Mouse (Mus musculus) macrophage (primary cell): Measurements from ENCODE around the gene Ssh2. TPM values are rescaled to one million over a fixed set of nuclear protein-coding genes. Genes with fewer than 3 reads are reported as not detected.
A peak's percentile ranks its signal among the peaks of the same experiment; 100 is the strongest.

Source experiments
- H3K27ac ChIP-seq: fragments of 350-480 bp; formaldehyde crosslinking; 2 replicates; pipeline ENCODE4 v1.9.0; 2021
- H3K36me3 ChIP-seq: fragments of 350-480 bp; formaldehyde crosslinking; 2 replicates; pipeline ENCODE4 v1.9.0; 2021; ENCODE audit errors: inconsistent target
- H3K4me3 ChIP-seq: fragments of 350-480 bp; formaldehyde crosslinking; 2 replicates; pipeline ENCODE4 v1.9.0; 2021; ENCODE audit errors: inconsistent target
- H3K79me2 ChIP-seq: fragments of 350-480 bp; formaldehyde crosslinking; 2 replicates; pipeline ENCODE4 v1.9.0; 2021; ENCODE audit errors: inconsistent target
- WGBS: methylation state at CpG from one replicate; pipeline ENCODE4 v1.1.7; 2026; ENCODE audit warnings: inconsistent platforms; ENCODE audit not compliant: missing documents; 5-methylcytosine and 5-hydroxymethylcytosine counted together
- polyA plus RNA-seq: library from polyadenylated mRNA; stranded (reverse); fragments of 250-400 nt; gene quantifications from 3 replicates; pipeline ENCODE4 v1.2.4, GENCODE M21; 2018; ENCODE audit warnings: inconsistent platforms
- total RNA-seq, 78 experiments: library from RNA; depleted of rRNA; stranded (reverse); fragments of 250-400 nt; gene quantifications; 1 replicate in 9 of 78; 2 replicates in 24 of 78; 3 replicates in 43 of 78; 4 replicates in 2 of 78; pipeline ENCODE4 v1.2.4; 2018; ENCODE audit warnings: inconsistent platforms in 56 of 78

The Ssh2 gene
- 10 to 100 TPM; 13.1 to 48.7 (median 25.4) TPM for total RNA-seq (2018; cell fraction: chromatin; rRNA removed)
- total RNA-seq (2018; cell fraction: cytosol; rRNA removed): 10 to 100 TPM in 6 of 26 experiments, 1 to 10 TPM in 20; 4.2 to 11.5 (median 7.5) TPM
- 100 to 1,000 TPM in 1 of 26 experiments, 10 to 100 TPM in 25; 10.9 to 103 (median 23.5) TPM for total RNA-seq (2018; cell fraction: nucleus; rRNA removed)
- polyA plus RNA-seq: 4.0 to 18.6 TPM (median 5.1 TPM) in 3 replicates

- Histone ChIP-seq H3K79me2 (peaks cover 29% of the 10 kb centered on the region), H3K4me3 (peak within 1 kb of the TSS; percentile 67), H3K36me3 (no peaks in the 10 kb centered on the region), H3K27ac (peak within 1 kb of the TSS; percentile 31)
- under 1% methylated on average over 65 of the region's 82 CpGs for WGBS
Observed at GRCm38 (mm10) chr11:77215951-77216760, at the start of gene Ssh2. TSS of gene Ssh2 (plus strand) at chr11:77216287.

- Histone ChIP-seq H3K4me3 (no peak overlapping the region), H3K36me3 (no peaks in the 10 kb centered on the region), H3K79me2 (no peaks in the 10 kb centered on the region), H3K27ac (no peak overlapping the region)
- 97% methylated on average over 4 of the region's 4 CpGs for WGBS
Observed at GRCm38 (mm10) chr11:77173731-77174130, 42.4 kb upstream of the Ssh2 start.

GRCm38 (mm10) chr11:77174531-77174930 lies 41.6 kb upstream of the Ssh2 start:
- Histone ChIP-seq H3K27ac (no peak overlapping the region), H3K79me2 (no peaks in the 10 kb centered on the region), H3K4me3 (no peak overlapping the region), H3K36me3 (no peaks in the 10 kb centered on the region)
- 93% methylated on average over 7 of the region's 7 CpGs for WGBS

DNA sequence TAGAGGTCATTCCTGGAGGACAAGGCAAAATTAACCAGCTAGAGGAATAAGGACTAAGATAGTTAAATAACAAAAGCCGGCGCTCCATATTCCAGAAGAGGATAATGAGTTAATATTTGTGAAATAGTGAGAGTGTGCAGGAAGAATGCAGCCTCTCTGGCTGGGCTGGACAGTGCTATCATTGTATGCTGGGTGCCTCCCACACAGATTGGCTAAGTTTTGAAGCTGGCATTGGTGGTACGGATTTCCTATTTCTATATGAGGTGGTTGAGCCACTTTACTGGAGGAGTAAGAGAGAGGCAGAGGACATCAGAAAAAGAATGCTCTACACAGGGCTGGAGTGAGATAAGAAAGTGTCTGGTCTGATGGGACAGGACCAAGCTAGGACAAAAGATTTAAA lies 36.3 kb upstream of the Ssh2 start:
- no peaks in the 10 kb centered on the region for H3K36me3 ChIP-seq
- 100% methylated on average over 3 of the region's 3 CpGs for WGBS
- no peak overlapping the region for H3K4me3 ChIP-seq
- H3K79me2 ChIP-seq: no peaks in the 10 kb centered on the region
- H3K27ac ChIP-seq: no peak overlapping the region

DNA sequence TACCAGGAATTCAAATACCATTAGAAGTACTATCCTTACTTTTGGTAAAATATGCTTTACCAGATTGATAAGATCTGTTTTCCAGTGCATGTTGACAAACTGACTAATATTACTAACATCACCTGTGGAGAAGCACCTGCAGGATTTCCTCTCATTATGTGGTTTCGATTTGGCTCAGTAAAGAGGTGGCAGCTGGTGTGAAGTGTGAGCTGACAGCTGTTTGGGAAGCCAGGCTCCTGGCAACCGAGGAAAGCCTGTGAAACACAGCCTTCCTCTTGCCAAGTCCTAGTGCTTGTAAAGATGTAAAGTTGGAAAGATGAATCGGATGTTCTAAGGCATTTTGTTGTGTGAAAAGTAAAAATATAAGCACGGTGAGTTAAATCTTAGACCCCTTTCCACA lies 35.2 kb upstream of the Ssh2 start:
- Histone ChIP-seq H3K36me3 (no peaks in the 10 kb centered on the region), H3K27ac (no peak overlapping the region), H3K4me3 (no peak overlapping the region), H3K79me2 (no peaks in the 10 kb centered on the region)
- 58% methylated on average over 4 of the region's 4 CpGs for WGBS

DNA sequence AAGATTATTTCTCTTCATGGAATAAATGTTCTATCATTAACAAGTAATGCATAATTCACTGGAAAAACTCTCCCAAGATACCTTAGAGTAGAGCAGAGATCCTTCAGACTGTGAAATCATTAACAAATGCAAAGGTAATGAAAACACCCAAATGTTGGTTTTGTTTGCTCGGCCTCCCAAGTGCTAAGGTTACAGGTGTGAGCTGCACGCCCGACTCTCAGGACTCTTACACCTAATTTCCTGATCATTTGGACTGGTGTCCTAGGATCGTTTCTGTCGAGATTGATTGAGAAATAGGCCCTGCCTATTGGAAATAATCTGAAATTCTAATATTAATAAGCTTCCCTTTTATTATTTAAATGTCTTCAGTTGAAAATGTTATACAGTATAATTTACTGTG lies 34.6 kb upstream of the Ssh2 start:
- 93% methylated on average over 5 of the region's 5 CpGs for WGBS

GRCm38 (mm10) chr11:77182041-77182440 lies 34.0 kb upstream of the Ssh2 start:
- Histone ChIP-seq H3K4me3 (no peak overlapping the region), H3K36me3 (no peaks in the 10 kb centered on the region), H3K79me2 (no peaks in the 10 kb centered on the region), H3K27ac (no peak overlapping the region)
- WGBS: 91% methylated on average over 2 of the region's 2 CpGs

More for the DNA sequence above, 34.6 kb upstream of the Ssh2 start:
- H3K79me2 ChIP-seq: no peaks in the 10 kb centered on the region
- no peaks in the 10 kb centered on the region for H3K36me3 ChIP-seq
- H3K27ac ChIP-seq: no peak overlapping the region
- no peak overlapping the region for H3K4me3 ChIP-seq

- Histone ChIP-seq H3K27ac (no peak overlapping the region), H3K4me3 (no peak overlapping the region), H3K36me3 (no peaks in the 10 kb centered on the region), H3K79me2 (no peaks in the 10 kb centered on the region)
- WGBS: 96% methylated on average over 2 of the region's 2 CpGs
Observed at GRCm38 (mm10) chr11:77182616-77183015, 33.5 kb upstream of the Ssh2 start.

- Histone ChIP-seq H3K79me2 (no peaks in the 10 kb centered on the region), H3K36me3 (no peaks in the 10 kb centered on the region), H3K27ac (no peak overlapping the region), H3K4me3 (no peak overlapping the region)
- 6% methylated on average over 2 of the region's 2 CpGs for WGBS
Observed at GRCm38 (mm10) chr11:77184926-77185325, 31.2 kb upstream of the Ssh2 start.

GRCm38 (mm10) chr11:77188868-77189267 lies 27.2 kb upstream of the Ssh2 start, which contains the start of gene Efcab5:
TSS of gene Efcab5 (minus strand) at chr11:77188968.
- Histone ChIP-seq H3K4me3 (no peak within 1 kb of the TSS), H3K27ac (no peak within 1 kb of the TSS), H3K36me3 (no peaks in the 10 kb centered on the region), H3K79me2 (no peaks in the 10 kb centered on the region)
- 94% methylated on average over 6 of the region's 6 CpGs for WGBS

- 76% methylated on average over 5 of the region's 5 CpGs for WGBS
- Histone ChIP-seq H3K4me3 (no peak overlapping the region), H3K79me2 (no peaks in the 10 kb centered on the region), H3K27ac (no peak overlapping the region), H3K36me3 (no peaks in the 10 kb centered on the region)
Observed at GRCm38 (mm10) chr11:77193410-77193809, 22.7 kb upstream of the Ssh2 start.

GRCm38 (mm10) chr11:77193941-77194553 lies 22.0 kb upstream of the Ssh2 start:
- Histone ChIP-seq H3K27ac (no peak overlapping the region), H3K36me3 (no peaks in the 10 kb centered on the region), H3K79me2 (no peaks in the 10 kb centered on the region), H3K4me3 (no peak overlapping the region)
- 87% methylated on average over 6 of the region's 6 CpGs for WGBS

- H3K79me2 ChIP-seq: no peaks in the 10 kb centered on the region
- H3K27ac ChIP-seq: no peak overlapping the region
- whole genome bisulfite sequencing: 100% methylated on average over 1 of the region's 1 CpGs
- H3K36me3 ChIP-seq: no peaks in the 10 kb centered on the region
- H3K4me3 ChIP-seq: no peak overlapping the region
Observed at GRCm38 (mm10) chr11:77194762-77195161, 21.3 kb upstream of the Ssh2 start.

DNA sequence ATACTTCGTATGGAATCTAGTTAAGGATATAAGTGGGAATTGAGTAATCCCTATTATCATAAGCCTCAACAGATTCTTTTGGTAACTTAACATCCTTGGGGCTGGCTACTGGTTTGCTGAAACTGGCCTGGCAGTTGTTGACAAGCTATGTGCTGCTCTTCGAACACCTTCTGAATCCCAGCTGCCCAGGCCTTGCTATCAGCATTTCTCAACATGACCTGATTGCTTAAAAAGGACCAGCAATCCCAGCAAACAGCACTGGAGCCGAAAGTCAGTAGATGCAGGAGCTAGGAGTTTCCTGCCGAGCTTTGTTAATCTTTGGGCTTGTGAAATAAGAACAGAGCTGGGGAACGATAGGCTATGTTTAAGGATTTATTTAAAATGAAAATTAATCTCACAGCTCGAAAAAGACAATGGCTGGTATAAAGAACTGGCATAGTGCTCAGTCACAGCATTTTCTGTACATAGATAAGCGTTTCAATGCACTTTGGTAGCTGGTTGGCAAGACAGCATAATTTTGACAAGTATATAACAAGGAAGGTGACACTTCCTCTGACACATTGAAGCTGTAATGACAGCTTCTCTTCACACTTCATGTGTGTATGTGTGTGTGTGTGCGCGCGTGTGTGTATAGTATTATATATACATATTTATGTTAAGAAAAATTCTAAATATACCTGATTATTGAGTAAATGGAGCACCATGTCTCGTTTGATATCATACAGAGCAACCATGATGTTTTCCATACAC lies 20.6 kb upstream of the Ssh2 start:
- Histone ChIP-seq H3K27ac (no peak overlapping the region), H3K36me3 (no peaks in the 10 kb centered on the region), H3K79me2 (no peaks in the 10 kb centered on the region), H3K4me3 (no peak overlapping the region)
- WGBS: 78% methylated on average over 11 of the region's 11 CpGs
